Mouse (Mus musculus) cortical plate, adult 2 months (tissue): ENCODE measurements around the gene Rph3al.

Source experiments
- CTCF ChIP-seq: fragments of 200-500 bp; IDR thresholded peaks from 2 replicates; pipeline ENCODE4 v1.5.1; 2011; ENCODE audit warnings: mild to moderate bottlenecking, control low read depth, low read length; ENCODE audit not compliant: insufficient read depth; ENCODE audit errors: extremely low read depth
- POLR2A ChIP-seq: fragments of 200-500 bp; IDR thresholded peaks from 2 replicates; pipeline ENCODE4 v1.6.1; 2011; ENCODE audit warnings: mild to moderate bottlenecking, low read length, control low read depth; ENCODE audit not compliant: insufficient read depth; ENCODE audit errors: extremely low read depth

DNA sequence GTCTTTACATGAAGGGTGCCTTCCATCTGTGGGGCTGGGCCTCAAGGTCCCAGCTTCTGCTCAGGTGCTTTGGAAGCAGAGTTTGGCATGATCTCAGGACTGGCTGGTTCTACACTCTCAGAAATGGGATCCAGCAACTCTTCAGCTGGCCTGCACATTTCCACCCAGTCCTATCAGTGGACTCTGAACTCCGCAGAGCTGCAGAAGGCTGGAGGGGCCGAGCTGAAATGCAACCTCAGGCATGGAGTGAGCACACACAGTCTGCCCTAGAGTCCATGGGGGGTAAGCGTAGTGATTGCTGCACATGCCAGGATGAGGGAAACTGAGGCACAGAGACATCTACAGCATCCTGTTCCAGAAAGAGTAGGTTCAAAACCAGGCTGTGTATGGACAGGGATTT, 127.7 kb downstream of the Rph3al start:
- TF ChIP-seq CTCF (no peak), POLR2A (no peak)
